Mouse (Mus musculus): ENCODE data around the gene Ankrd34c. TPM values are rescaled to one million over a fixed set of nuclear protein-coding genes. Genes with fewer than 3 reads are reported as not detected.

Gene Ankrd34c
- polyA plus RNA-seq, 1 experiment, result not detected

- TF ChIP-seq E2F4 (IDR thresholded peaks at IDR 0.05; ENCODE audit: insufficient read depth), result no peak
- TF ChIP-seq MYOG (IDR thresholded peaks at IDR 0.05; ENCODE audit: control insufficient read depth in 1 of 3, insufficient read depth in 1 of 3, insufficient read length in 2 of 3, low read depth in 2 of 3), result no peak
- Histone ChIP-seq H3K36me3 (ENCODE audit: control insufficient read depth, insufficient read depth) (no peaks in the 10 kb centered on the region), H3ac (ENCODE audit: control insufficient read depth, insufficient read length) (no peak overlapping the region), H3K79me2 (ENCODE audit: control insufficient read depth, insufficient read depth) (no peaks in the 10 kb centered on the region), H3K4me2 (ENCODE audit: low read depth) (no peak overlapping the region), H3K27me3 (ENCODE audit: control insufficient read depth, insufficient read depth, insufficient read length) (no peaks in the 10 kb centered on the region), H3K4me3 (no peak overlapping the region)
These were observed 50.6 kb downstream of the Ankrd34c start for GRCm38 (mm10) chr9:89687503-89688226.

GRCm38 (mm10) chr9:89686262-89686661 is 52.0 kb downstream of the Ankrd34c start:
- Histone ChIP-seq H3ac (ENCODE audit: control insufficient read depth, insufficient read length) (no peak overlapping the region), H3K36me3 (ENCODE audit: control insufficient read depth, insufficient read depth) (no peaks in the 10 kb centered on the region), H3K4me2 (ENCODE audit: low read depth) (no peak overlapping the region), H3K79me2 (ENCODE audit: control insufficient read depth, insufficient read depth) (no peaks in the 10 kb centered on the region), H3K4me3 (no peak overlapping the region), H3K27me3 (ENCODE audit: control insufficient read depth, insufficient read depth, insufficient read length) (no peaks in the 10 kb centered on the region)
- TF ChIP-seq USF1 (IDR thresholded peaks at IDR 0.05; ENCODE audit: low read depth) (no peak), REST (IDR thresholded peaks at IDR 0.05; ENCODE audit: insufficient read depth, insufficient read length) (no peak), MAX (IDR thresholded peaks at IDR 0.05; ENCODE audit: low read depth) (no peak), E2F4 (IDR thresholded peaks at IDR 0.05; ENCODE audit: insufficient read depth) (no peak), POLR2AphosphoS2 (IDR thresholded peaks at IDR 0.05; ENCODE audit: insufficient read length, low read depth) (no peak), SRF (IDR thresholded peaks at IDR 0.05; ENCODE audit: control insufficient read depth, insufficient read length, low read depth) (no peak), POLR2A (IDR thresholded peaks at IDR 0.05; ENCODE audit: insufficient read length, low read depth) (no peak), TCF12 (IDR thresholded peaks at IDR 0.05; ENCODE audit: insufficient read depth, poor library complexity, severe bottlenecking) (no peak), MYOG (IDR thresholded peaks at IDR 0.05; ENCODE audit: control insufficient read depth in 1 of 3, insufficient read depth in 1 of 3, insufficient read length in 2 of 3, low read depth in 2 of 3) (no peak), TCF3 (IDR thresholded peaks at IDR 0.05; ENCODE audit: insufficient read length, low read depth) (no peak), MYOD1 (IDR thresholded peaks at IDR 0.05; ENCODE audit: control insufficient read depth in 1 of 3, insufficient read length in 2 of 3, low read depth in 2 of 3) (no peak), CEBPB (IDR thresholded peaks at IDR 0.05; ENCODE audit: insufficient read depth, poor library complexity, severe bottlenecking) (no peak)

- Histone ChIP-seq H3K36me3 (ENCODE audit: control insufficient read depth, insufficient read depth) (no peaks in the 10 kb centered on the region), H3K4me2 (ENCODE audit: low read depth) (no peak overlapping the region), H3K79me2 (ENCODE audit: control insufficient read depth, insufficient read depth) (no peaks in the 10 kb centered on the region), H3K27me3 (ENCODE audit: control insufficient read depth, insufficient read depth, insufficient read length) (no peaks in the 10 kb centered on the region), H3ac (ENCODE audit: control insufficient read depth, insufficient read length) (no peak overlapping the region), H3K4me3 (no peak overlapping the region)
- TF ChIP-seq MYOD1 (IDR thresholded peaks at IDR 0.05; ENCODE audit: control insufficient read depth in 1 of 3, insufficient read length in 2 of 3, low read depth in 2 of 3) (no peak), TCF3 (IDR thresholded peaks at IDR 0.05; ENCODE audit: insufficient read length, low read depth) (no peak), E2F4 (IDR thresholded peaks at IDR 0.05; ENCODE audit: insufficient read depth) (no peak), MYOG (IDR thresholded peaks at IDR 0.05; ENCODE audit: control insufficient read depth in 1 of 3, insufficient read depth in 1 of 3, insufficient read length in 2 of 3, low read depth in 2 of 3) (no peak), POLR2AphosphoS2 (IDR thresholded peaks at IDR 0.05; ENCODE audit: insufficient read length, low read depth) (no peak), POLR2A (IDR thresholded peaks at IDR 0.05; ENCODE audit: insufficient read length, low read depth) (no peak), MAX (IDR thresholded peaks at IDR 0.05; ENCODE audit: low read depth) (no peak), REST (IDR thresholded peaks at IDR 0.05; ENCODE audit: insufficient read depth, insufficient read length) (no peak), USF1 (IDR thresholded peaks at IDR 0.05; ENCODE audit: low read depth) (no peak), SRF (IDR thresholded peaks at IDR 0.05; ENCODE audit: control insufficient read depth, insufficient read length, low read depth) (no peak), CEBPB (IDR thresholded peaks at IDR 0.05; ENCODE audit: insufficient read depth, poor library complexity, severe bottlenecking) (no peak), TCF12 (IDR thresholded peaks at IDR 0.05; ENCODE audit: insufficient read depth, poor library complexity, severe bottlenecking) (no peak)
These were observed 59.3 kb downstream of the Ankrd34c start for GRCm38 (mm10) chr9:89678974-89679373.

Other genes with a start within 250 kb of the Ankrd34c start
- gene Minar1, start 115.3 kb downstream of the Ankrd34c start, polyA plus RNA-seq (2012; fragmentation: generic; extraction: Trizol), result not detected
- gene Tmed3, start 33.4 kb downstream of the Ankrd34c start, polyA plus RNA-seq (2012; fragmentation: generic; extraction: Trizol), result 72.0 TPM
- gene Rasgrf1, start 171.4 kb upstream of the Ankrd34c start, polyA plus RNA-seq (2012; fragmentation: generic; extraction: Trizol), result not detected

All from myocyte (in vitro differentiated cells).